Mouse (Mus musculus) gastrocnemius, postnatal 14 days (tissue): ENCODE measurements around the gene Rpl9. TPM values are rescaled to one million over a fixed set of nuclear protein-coding genes. Genes with fewer than 3 reads are reported as not detected.

ENCODE experiments used
- DNase-seq: peaks from one replicate; pipeline ENCODE4 v3.0.0; 2021; ENCODE audit warnings: mixed read lengths
- intact Hi-C: fragments of 180-260 bp; cut with DNase I; formaldehyde crosslinking; loops from one replicate; pipeline ENCODE4 v1.15.1; 2025; ENCODE audit warnings: low total_unique reads
- total RNA-seq, 2 experiments: library from RNA; stranded (reverse); gene quantifications; 2 replicates each; pipeline ENCODE4 v1.2.3; 2021

Rpl9 gene
- total RNA-seq, 2 experiments from 2014 or later, result 571 to 666 TPM

DNA sequence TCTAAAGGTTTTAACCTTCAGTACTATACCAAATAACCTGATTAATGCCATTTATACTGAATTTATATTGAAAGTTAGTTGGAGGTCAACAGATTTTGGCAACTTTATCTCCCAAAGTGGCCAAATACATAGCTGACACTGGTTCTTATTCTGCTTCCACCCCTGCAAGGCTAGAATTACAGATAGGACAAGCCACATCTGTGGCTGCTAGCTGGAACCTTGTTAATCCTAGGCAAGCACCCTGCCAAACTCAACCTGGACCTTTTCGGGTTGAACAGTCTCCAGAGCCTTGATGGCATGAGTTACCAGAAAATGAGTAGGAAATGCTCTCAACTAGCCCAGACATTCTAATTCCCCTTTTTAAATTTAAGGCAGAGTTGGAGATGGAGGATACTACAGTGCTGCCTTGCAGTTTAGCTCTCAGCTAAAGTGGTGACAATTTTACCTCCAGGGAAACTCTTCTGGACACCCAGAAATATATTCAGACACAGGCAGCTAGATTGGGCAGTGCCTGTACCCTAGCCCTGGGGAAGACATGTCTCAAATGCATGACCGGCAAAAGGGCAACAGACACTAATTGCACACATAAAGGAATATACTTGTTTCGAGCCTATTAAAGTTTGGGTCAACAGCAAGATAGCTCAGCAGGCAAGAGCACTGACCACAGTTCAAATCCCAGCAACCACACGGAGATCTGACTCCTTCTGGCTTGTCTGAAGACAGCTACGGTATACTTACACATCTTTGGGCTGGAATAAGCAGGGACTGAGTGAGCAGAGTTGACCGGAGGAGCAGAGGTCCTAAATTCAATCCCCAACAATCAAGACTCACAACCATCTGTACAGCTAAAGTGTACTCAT lies 4.0 kb downstream of the Rpl9 start:
- intact Hi-C loops, result no loop called here
- no peak for DNase-seq

DNA sequence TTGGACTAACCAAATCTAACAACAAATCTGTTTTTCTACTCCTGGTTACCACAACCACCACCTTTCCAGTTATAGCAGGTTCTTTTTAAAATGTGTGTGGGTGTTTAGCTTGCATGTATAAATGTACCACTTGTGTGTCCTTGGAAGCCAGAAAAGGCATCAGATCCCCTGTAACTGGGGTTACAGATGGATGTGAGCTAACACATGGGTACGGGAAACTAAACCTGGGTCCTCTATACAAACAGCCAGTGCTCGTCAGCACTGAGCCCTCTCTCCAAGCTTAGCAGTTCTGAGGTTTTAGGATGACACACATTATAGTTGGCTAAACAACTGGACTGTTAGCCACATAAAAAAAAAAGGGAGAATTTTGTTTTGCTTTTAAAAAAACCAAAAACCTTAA lies 5.5 kb downstream of the Rpl9 start:
- DNase-seq, result no peak
- intact Hi-C loops, result no loop called here

DNA sequence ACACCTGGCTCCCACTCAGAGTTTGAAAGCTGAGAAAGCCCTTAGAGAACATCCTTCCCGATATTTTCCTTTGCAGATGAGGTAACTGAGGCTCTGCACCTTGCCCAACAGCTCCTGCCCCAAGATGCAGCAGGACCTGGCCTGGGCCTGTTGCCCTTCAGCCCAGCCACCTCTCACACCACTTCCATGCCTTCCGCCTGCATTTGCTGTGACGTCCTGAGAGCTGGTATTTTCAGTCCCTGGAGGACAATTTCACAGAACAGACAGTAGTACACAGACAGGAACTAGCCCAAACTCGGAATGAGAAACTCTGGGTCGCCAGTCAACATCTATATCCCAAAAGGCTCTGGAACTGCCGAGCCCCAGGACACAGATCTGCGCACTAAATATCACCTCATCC lies 16.5 kb downstream of the Rpl9 start:
- no peak for DNase-seq

DNA sequence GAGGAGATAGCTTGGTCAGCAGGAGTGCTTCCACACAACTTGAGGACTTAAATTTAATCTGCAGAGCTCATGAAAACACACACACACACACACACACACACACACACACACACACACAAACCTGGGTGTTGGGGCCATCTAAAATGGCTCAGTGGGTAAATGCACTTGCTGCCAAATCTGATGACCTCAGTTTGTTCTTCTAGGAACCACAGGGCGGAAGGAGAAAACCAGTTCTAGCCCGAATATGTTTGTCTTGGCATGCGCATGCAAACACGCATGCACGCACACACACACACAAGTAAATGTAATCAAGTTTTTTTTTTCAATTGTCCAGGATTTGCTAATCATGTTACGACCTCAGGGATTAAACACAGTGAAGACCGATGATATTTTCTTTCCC lies 19.7 kb downstream of the Rpl9 start:
- intact Hi-C loops, result no loop called here

More for the DNA sequence above, 16.5 kb downstream of the Rpl9 start:
- intact Hi-C loops, result no loop called here

DNA sequence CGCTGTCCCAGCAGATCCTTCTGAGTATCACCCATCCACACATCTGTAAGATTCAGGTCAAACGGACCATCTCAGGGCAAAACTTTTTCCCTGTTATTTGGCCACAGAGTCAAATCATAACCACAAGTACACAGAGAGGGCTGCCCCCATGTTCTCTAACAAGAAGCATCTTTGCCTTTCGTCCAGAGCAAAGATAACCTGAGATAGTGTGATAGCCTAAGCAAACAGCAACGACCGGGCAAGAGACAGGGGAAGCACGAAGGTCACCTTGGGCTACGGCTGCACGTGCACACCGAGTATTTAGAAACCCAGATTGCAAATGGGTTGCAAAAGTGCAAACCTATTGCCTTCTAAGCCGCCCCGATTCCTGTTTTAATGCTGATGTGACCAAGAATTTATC lies 23.4 kb downstream of the Rpl9 start:
- no peak for DNase-seq
- intact Hi-C loops, result no loop called here

More for the DNA sequence above, 19.7 kb downstream of the Rpl9 start:
- no peak for DNase-seq

DNA sequence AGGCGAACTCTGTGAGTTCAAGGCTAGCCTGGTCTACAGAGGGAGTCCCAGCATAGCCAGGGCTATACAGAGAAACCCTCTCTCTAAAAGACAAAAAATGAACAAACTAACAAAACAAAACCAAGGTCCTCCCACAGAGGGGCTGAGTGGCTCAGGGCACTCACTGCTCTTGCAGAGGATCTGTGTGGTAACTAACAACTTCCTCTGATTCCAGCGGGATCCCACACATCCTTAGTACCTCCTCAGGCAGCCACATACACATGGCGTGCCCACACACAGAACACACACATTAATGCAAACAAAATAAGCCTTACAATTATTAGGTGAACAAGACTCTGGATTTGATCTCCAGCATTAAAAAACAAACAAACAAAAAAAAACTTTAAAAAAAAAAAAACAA lies 33.5 kb downstream of the Rpl9 start:
- intact Hi-C loops, result no loop called here
- DNase-seq, result no peak

DNA sequence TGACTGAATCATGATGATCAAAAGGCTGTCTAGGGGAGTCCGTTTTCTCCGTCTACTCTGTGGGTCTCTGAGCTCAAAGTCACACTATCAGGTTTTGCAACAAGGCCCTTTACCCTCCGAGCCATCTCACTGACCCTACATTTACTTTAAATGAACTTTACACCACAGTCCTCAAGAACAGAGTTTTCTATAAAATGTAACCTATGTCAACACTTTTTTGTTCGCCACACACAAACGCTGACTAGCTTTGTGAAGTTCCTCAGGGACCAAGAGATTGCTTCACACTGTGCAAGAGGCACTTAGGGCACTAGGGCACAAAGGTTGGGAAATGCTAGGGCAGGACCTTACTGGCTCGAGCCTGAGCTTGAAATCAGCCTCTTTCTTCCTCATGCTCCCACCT lies 34.4 kb downstream of the Rpl9 start:
- no peak for DNase-seq
- intact Hi-C loops, result no loop called here

DNA sequence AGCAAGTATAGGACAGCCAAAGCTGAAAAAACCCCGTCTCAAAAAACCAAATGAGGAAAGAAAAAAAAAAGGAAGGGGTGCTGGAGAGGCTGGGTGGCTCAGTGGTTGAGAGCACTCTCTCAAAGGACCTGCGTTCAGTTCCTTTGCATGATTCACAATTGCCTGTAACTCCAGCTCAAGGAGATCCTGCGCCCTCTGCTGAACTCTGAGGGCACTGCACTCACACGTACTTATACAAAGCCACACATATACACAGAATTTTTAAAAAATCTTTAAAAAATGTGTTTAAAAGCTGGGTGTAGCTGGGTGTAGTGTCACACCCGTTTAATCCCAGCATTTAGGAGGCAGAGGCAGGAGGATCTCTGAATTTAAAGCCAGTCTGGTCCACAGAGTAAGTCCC lies 36.3 kb downstream of the Rpl9 start:
- no peak for DNase-seq
- intact Hi-C loops, result no loop called here

DNA sequence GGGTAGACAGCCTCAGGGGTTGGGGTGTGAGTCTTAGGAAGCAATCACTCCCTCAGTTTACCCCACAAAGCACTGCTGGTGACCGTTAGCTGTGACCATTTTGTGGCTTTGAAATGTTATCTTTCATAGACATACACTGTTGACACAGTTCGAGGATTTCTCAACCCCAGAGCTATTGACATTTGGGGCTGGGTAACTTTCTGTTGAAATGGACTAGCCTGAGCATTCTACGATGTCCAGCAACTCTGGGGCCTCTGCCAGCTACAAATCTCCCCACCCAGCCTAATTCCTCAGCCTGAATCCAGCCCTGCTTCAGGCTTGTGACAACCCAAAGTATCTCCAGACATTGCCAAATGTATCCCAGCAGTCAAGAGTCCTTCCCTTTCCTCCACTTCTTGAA lies 37.1 kb downstream of the Rpl9 start:
- no peak for DNase-seq
- intact Hi-C loops, result no loop called here

DNA sequence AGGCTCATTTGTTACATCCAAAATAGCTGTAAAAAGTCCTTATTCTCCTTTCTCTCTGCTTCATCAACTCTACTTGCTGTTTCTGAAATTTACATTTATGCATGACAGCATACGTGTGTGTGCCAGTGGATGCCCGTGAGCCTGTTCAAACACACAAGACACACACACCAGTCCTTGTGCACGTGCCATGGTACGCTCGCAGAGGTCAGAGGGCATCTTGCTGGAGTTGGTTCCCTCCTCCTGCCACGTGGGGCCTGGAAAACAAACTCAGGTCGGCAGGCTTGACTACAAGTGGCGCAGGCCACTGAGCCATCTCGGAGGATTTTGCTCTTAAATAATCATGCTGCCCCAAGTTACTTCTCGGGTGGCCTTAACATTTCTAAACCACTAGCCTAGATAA lies 40.7 kb downstream of the Rpl9 start:
- intact Hi-C loops, result no loop called here
- no peak for DNase-seq

DNA sequence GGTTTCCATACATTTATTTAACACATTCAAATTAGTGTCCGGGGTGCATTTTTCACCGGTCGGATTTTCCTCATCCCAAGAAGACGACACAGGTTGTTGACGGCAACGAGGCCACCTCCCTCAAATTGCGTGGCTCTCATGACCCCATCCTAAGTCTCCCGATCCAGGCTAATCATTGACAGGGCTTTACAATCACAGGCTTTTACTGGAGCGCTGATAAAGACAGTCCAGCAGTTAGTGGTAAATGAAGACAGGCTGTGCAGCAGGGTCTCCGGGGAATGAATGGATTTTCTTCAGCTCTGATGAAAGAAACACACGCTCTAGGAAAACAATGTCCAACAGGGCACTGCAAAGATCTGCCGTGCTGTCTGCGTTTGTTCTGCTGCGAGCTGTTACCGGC lies 43.1 kb downstream of the Rpl9 start, which contains the start of gene Klb:
Gene Klb (plus strand): TSS at position 147 of the 400 bp plus-strand sequence.
- DNase-seq, result no peak
- intact Hi-C loops, result no loop called here

DNA sequence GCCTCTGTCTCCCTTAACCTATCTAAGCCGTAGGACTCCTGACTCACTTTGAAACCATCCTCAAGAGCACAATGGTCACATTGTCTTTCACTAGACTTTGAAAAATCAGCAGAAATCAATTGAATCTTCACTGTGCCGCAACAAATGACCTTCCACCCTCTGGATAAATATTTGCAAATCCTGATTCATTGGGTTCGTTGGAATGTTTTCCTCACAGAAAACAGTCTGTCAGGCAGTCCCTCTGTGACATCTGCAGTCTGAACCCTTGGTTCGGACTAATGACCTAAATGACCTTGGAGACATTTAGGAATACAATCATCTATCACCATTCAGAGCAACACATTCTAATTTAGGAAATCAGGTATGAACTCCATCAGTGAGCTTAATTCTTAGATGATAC lies 51.1 kb downstream of the Rpl9 start:
- intact Hi-C loops, result no loop called here
- no peak for DNase-seq

DNA sequence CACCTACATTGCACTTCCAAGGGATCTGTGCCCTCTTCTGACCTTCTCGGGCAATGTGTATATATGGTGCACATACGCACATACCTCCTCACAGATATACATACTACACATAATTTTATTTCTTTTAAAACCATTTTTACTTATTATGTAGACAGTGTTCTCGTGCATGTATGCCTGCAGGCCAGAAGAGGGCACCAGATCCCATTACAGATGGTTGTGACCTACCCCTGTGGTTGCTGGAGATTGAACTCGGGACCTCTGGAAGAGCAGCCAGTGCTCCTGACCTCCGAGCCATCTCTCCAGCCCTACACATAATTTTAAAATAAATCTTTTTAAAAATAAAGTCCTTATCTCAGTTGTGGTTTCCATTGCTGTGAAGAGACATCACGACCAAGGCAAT lies 52.9 kb downstream of the Rpl9 start:
- intact Hi-C loops, result no loop called here
- no peak for DNase-seq

Other genes with a start within 250 kb of the Rpl9 start
- gene Wdr19, start 191.7 kb downstream of the Rpl9 start, total RNA-seq, result 1 to 10 TPM; 2.0 to 2.2 TPM
- gene Rfc1, start 55.8 kb downstream of the Rpl9 start, total RNA-seq, result 10 to 100 TPM; 15.7 to 17.4 TPM
- under 1 TPM in 1 of 2 experiments, not detected in 1; 0.21 TPM for gene Klb, start 43.1 kb downstream of the Rpl9 start, total RNA-seq
- 10 to 100 TPM; 43.3 to 50.3 TPM for gene Lias, start 53 bp upstream of the Rpl9 start, total RNA-seq
- 10 to 100 TPM; 12.0 to 14.4 TPM for gene Ugdh, start 44.5 kb upstream of the Rpl9 start, total RNA-seq
- gene Gm43552, start 101.4 kb upstream of the Rpl9 start, total RNA-seq, result 1 to 10 TPM in 1 of 2 experiments, not detected in 1; 3.1 TPM
- 10 to 100 TPM; 34.7 to 39.4 TPM for gene Smim14, start 145.7 kb upstream of the Rpl9 start, total RNA-seq
- 10 to 100 TPM; 60.9 to 61.8 TPM for gene Ube2k, start 145.8 kb upstream of the Rpl9 start, total RNA-seq